Mouse (Mus musculus): ENCODE results near the gene Brd3. TPM values are rescaled to one million over a fixed set of nuclear protein-coding genes. Genes with fewer than 3 reads are reported as not detected.

The Brd3 gene
- polyA plus RNA-seq, 1 experiment from 2014 or later = 140 TPM

DNA sequence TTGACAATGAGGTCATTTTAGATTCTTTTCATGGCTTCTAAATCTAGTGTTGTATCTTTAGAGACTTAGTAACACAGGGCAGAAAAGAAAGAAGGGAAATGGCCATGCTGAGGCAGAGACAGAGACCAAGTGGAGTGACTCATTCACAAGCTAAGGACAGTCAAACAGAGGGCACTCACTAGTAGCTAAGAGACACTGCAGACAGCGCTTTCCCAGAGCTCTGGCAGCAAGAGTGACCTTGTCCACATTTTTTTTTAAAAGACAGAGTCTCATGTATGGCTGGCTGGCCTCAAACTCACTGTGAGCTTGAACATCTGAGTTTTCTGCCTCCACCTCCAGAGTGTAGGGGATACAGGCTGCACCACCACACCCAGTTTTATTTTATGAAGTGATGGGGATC is 69.6 kb downstream of the Brd3 start:
- H3K36me3 ChIP-seq (replicated peaks) = no peaks in the 10 kb centered on the region
- no peak overlapping the region for H3K27ac ChIP-seq
- WGBS = 61% methylated on average over 1 of the region's 1 CpGs
- no peak overlapping the region for H3K4me3 ChIP-seq (replicated peaks)
- ATAC-seq (ENCODE audit: low FRiP score) = no peak
- no peak overlapping the region for H3K4me2 ChIP-seq
- H3K9ac ChIP-seq = no peak overlapping the region
- peaks cover 7% of the 10 kb centered on the region for H3K4me1 ChIP-seq
- no peaks in the 10 kb centered on the region for H3K9me3 ChIP-seq
- no peaks in the 10 kb centered on the region for H3K27me3 ChIP-seq

- H3K27ac ChIP-seq = no peak overlapping the region
- 72% methylated on average over 2 of the region's 2 CpGs for WGBS
- peaks cover 4% of the 10 kb centered on the region for H3K4me1 ChIP-seq
- no peaks in the 10 kb centered on the region for H3K9me3 ChIP-seq
- no peak for ATAC-seq (ENCODE audit: low FRiP score)
- H3K4me3 ChIP-seq (replicated peaks) = no peak overlapping the region
- no peaks in the 10 kb centered on the region for H3K27me3 ChIP-seq
- no peaks in the 10 kb centered on the region for H3K36me3 ChIP-seq (replicated peaks)
- no peak overlapping the region for H3K4me2 ChIP-seq
- no peak overlapping the region for H3K9ac ChIP-seq
Observed at GRCm38 (mm10) chr2:27432599-27432998, 74.9 kb downstream of the Brd3 start.

GRCm38 (mm10) chr2:27430621-27431020 is 76.8 kb downstream of the Brd3 start:
- Histone ChIP-seq H3K4me3 (replicated peaks) (no peak overlapping the region), H3K27me3 (no peaks in the 10 kb centered on the region), H3K9me3 (no peaks in the 10 kb centered on the region), H3K4me2 (no peak overlapping the region), H3K4me1 (peaks cover 16% of the 10 kb centered on the region), H3K36me3 (replicated peaks) (no peaks in the 10 kb centered on the region), H3K9ac (no peak overlapping the region), H3K27ac (no peak overlapping the region)
- 93% methylated on average over 7 of the region's 7 CpGs for WGBS
- no peak for ATAC-seq (ENCODE audit: low FRiP score)

- H3K4me2 ChIP-seq = no peak overlapping the region
Observed at GRCm38 (mm10) chr2:27428071-27428470, 79.4 kb downstream of the Brd3 start.

GRCm38 (mm10) chr2:27426855-27427457 is 80.5 kb downstream of the Brd3 start, which contains the start of gene Vav2:
Gene Vav2, minus strand, starts transcription at chr2:27427033.
- ATAC-seq (ENCODE audit: low FRiP score) = peak; percentile 90
- peaks cover 52% of the 10 kb centered on the region for H3K4me1 ChIP-seq
- under 1% methylated on average over 58 of the region's 58 CpGs for WGBS

More at GRCm38 (mm10) chr2:27428071-27428470, 79.4 kb downstream of the Brd3 start:
- under 1% methylated on average over 4 of the region's 4 CpGs for WGBS
- no peaks in the 10 kb centered on the region for H3K9me3 ChIP-seq
- H3K4me1 ChIP-seq = peaks cover 40% of the 10 kb centered on the region
- no peak overlapping the region for H3K9ac ChIP-seq
- H3K27me3 ChIP-seq = no peaks in the 10 kb centered on the region
- ATAC-seq (ENCODE audit: low FRiP score) = no peak; the same call in 1 of the 2 replicates
- no peaks in the 10 kb centered on the region for H3K36me3 ChIP-seq (replicated peaks)
- peak overlapping the region; percentile 33; the same call in 1 of the 2 replicates for H3K27ac ChIP-seq
- H3K4me3 ChIP-seq (replicated peaks) = no peak overlapping the region

DNA sequence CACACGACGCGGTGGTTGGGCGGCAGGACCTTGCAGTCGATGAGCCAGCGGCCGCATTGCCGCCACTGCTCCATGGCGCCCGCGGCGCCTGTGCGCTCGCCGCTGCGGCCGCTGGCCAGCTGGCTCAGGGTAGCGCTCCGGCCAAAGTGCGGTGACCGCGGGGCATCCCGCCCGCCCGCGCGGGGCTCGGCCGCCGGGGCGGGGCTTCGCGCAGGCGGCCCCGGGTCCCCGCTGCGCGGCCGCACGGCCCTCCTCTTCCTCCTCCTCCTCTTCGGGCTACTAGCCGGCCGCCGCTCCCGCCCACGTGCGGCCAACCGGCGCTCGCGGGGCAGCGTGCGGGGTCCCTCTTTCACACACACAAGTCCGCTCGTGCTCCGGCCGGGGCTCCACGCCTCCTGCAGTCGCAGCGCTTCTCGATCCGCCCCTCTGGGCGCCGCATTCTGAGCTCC is 81.0 kb downstream of the Brd3 start:
- H3K27ac ChIP-seq = peak overlapping the region; percentile 83
- H3K4me3 ChIP-seq (replicated peaks) = peak overlapping the region; percentile 68
- H3K9ac ChIP-seq = peak overlapping the region; percentile 90
- H3K4me1 ChIP-seq = peaks cover 57% of the 10 kb centered on the region
- ATAC-seq (ENCODE audit: low FRiP score) = peak; percentile 52
- peak overlapping the region; percentile 99 for H3K4me2 ChIP-seq
- H3K9me3 ChIP-seq = no peaks in the 10 kb centered on the region
- WGBS = under 1% methylated on average over 40 of the region's 64 CpGs
- H3K27me3 ChIP-seq = no peaks in the 10 kb centered on the region
- no peaks in the 10 kb centered on the region for H3K36me3 ChIP-seq (replicated peaks)

More at GRCm38 (mm10) chr2:27426855-27427457, 80.5 kb downstream of the Brd3 start, which contains the start of gene Vav2:
- peak within 1 kb of the TSS; percentile 99 for H3K4me2 ChIP-seq
- no peaks in the 10 kb centered on the region for H3K36me3 ChIP-seq (replicated peaks)
- H3K9me3 ChIP-seq = no peaks in the 10 kb centered on the region
- no peaks in the 10 kb centered on the region for H3K27me3 ChIP-seq
- H3K27ac ChIP-seq = peak within 1 kb of the TSS; percentile 83
- H3K4me3 ChIP-seq (replicated peaks) = peak within 1 kb of the TSS; percentile 68
- peak within 1 kb of the TSS; percentile 90 for H3K9ac ChIP-seq

DNA sequence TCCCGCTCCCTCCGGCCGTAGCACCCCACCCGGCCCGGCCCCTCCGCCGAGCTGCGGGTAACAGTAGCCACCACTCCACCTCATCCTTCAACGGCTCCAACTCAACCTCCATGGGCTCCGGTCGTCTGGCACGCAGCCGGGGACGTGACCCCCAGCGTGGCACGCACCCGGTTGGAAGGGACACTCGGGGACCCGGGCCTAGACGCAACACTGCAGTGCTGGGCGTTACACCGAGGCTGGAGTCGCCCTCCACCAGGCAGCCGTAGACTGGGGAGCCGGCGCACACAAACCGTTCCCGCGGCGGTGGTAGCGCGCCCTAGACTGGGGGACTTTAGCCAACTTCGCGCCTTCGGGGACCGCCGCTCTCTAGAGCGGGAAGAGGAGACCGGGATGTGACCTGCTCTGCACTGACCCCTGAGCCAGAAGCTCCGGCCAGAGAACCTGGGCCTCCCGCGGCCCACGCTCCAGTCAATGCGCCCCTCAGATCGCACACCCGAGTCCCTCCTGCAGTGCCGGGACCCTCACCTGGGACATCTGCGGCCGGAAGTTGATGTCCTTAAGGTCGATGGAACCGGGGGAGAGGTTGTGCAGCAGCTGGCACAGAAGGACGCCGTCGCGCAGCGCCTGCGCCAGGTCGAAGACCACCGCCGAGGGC is 81.6 kb downstream of the Brd3 start:
- Histone ChIP-seq H3K4me2 (peak overlapping the region; percentile 99), H3K9ac (peak overlapping the region; percentile 90), H3K27ac (peak overlapping the region; percentile 83), H3K4me3 (replicated peaks) (peak overlapping the region; percentile 68), H3K9me3 (no peaks in the 10 kb centered on the region), H3K27me3 (no peaks in the 10 kb centered on the region), H3K4me1 (peaks cover 62% of the 10 kb centered on the region), H3K36me3 (replicated peaks) (no peaks in the 10 kb centered on the region)
- under 1% methylated on average over 59 of the region's 60 CpGs for WGBS
- peak; percentile 12; the same call in 1 of the 2 replicates for ATAC-seq (ENCODE audit: low FRiP score)

DNA sequence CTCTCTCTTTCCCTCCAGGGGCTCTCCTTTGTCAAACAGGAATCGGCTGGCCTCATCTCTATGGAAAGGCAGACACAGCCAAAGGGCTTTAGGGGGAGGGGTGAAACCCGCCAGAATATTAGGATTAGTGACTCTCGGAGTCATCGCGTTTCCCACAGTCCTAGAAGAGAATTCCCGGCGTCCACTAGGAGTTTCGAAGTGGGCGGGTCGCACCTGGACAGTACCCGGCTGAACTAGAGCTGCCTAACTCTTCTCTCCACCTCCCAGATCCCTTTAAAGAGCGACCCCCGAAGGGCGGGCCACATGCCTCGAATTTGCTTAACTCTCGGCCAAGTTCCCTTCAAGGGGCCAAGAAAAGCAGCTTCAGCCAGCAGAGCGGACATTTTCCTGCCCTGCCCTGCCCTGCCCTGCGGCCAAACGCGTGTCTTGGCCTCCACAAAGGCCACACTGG is 82.3 kb downstream of the Brd3 start:
- H3K36me3 ChIP-seq (replicated peaks) = no peaks in the 10 kb centered on the region
- H3K27me3 ChIP-seq = no peaks in the 10 kb centered on the region
- peak overlapping the region; percentile 68 for H3K4me3 ChIP-seq (replicated peaks)
- H3K9ac ChIP-seq = peak overlapping the region; percentile 90
- peak overlapping the region; percentile 99 for H3K4me2 ChIP-seq
- peak overlapping the region; percentile 83 for H3K27ac ChIP-seq
- peaks cover 62% of the 10 kb centered on the region for H3K4me1 ChIP-seq
- ATAC-seq (ENCODE audit: low FRiP score) = no peak
- WGBS = under 1% methylated on average over 20 of the region's 20 CpGs
- no peaks in the 10 kb centered on the region for H3K9me3 ChIP-seq

DNA sequence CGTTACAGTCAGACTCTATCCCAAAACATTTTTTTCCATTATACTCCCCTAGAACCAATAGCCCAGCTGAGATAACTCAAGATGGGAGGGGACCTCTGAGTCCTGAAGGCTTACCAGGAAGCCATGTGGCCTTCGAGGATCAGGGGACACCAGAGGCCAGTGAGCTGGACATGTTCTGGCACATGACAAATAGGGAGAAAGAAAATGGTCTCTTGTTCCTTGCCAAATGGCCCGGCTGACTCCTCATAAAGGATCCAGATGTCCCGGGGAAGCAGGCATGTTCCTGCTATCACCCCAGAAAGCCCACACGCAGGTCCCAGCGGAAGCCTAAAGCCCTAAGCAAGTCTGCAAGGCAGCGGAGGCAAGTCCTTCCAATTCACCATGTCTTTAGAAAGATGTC is 83.9 kb downstream of the Brd3 start:
- Histone ChIP-seq H3K4me3 (replicated peaks) (peak overlapping the region; percentile 68; the same call in 1 of the 2 replicates), H3K4me1 (peaks cover 77% of the 10 kb centered on the region), H3K4me2 (peak overlapping the region; percentile 99), H3K9me3 (no peaks in the 10 kb centered on the region), H3K27ac (no peak overlapping the region), H3K36me3 (replicated peaks) (no peaks in the 10 kb centered on the region), H3K9ac (no peak overlapping the region), H3K27me3 (no peaks in the 10 kb centered on the region)
- no peak for ATAC-seq (ENCODE audit: low FRiP score)
- 85% methylated on average over 7 of the region's 7 CpGs for WGBS

- H3K9me3 ChIP-seq = no peaks in the 10 kb centered on the region
- 70% methylated on average over 20 of the region's 20 CpGs for WGBS
- no peak for ATAC-seq (ENCODE audit: low FRiP score)
- no peaks in the 10 kb centered on the region for H3K36me3 ChIP-seq (replicated peaks)
- H3K4me2 ChIP-seq = no peak overlapping the region
- H3K27me3 ChIP-seq = no peaks in the 10 kb centered on the region
- H3K4me1 ChIP-seq = peaks cover 86% of the 10 kb centered on the region
- H3K4me3 ChIP-seq (replicated peaks) = no peak overlapping the region
- peak overlapping the region; percentile 50; the same call in 1 of the 2 replicates for H3K27ac ChIP-seq
- no peak overlapping the region for H3K9ac ChIP-seq
Observed at GRCm38 (mm10) chr2:27421293-27422068, 86.0 kb downstream of the Brd3 start.

GRCm38 (mm10) chr2:27418577-27419070 is 88.8 kb downstream of the Brd3 start:
- H3K9ac ChIP-seq = no peak overlapping the region
- WGBS = 68% methylated on average over 6 of the region's 6 CpGs
- no peak for ATAC-seq (ENCODE audit: low FRiP score)
- no peak overlapping the region for H3K4me2 ChIP-seq
- no peaks in the 10 kb centered on the region for H3K27me3 ChIP-seq
- H3K36me3 ChIP-seq (replicated peaks) = no peaks in the 10 kb centered on the region
- H3K27ac ChIP-seq = no peak overlapping the region; the same call in 1 of the 2 replicates
- no peak overlapping the region for H3K4me3 ChIP-seq (replicated peaks)
- peaks cover 91% of the 10 kb centered on the region for H3K4me1 ChIP-seq
- no peaks in the 10 kb centered on the region for H3K9me3 ChIP-seq

DNA sequence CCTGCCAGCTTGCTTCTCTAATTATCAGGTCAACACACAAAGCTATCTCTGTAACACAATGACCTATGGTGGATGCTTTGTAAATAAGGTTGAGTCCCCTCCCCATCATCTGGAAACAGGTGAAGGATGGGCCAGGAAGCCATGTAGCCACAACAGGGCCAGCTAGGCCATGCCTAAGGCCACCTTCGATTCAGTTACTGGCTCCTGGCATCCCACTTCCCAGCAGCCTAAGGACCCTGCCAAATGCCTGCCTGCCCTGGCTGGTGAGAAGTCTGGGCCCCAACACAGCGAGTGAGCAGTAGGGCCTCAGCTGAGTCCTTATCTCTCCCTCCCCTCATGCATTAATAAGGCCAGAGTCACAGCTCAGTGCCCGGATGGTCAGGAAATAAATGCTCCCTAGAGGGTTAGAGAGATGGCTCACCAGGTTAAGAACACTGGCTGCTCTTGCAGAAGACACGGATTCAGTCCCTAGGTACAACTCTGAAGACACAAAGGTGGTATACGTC is 89.8 kb downstream of the Brd3 start:
- peaks cover 90% of the 10 kb centered on the region for H3K4me1 ChIP-seq
- no peaks in the 10 kb centered on the region for H3K27me3 ChIP-seq
- no peaks in the 10 kb centered on the region for H3K36me3 ChIP-seq (replicated peaks)
- H3K9me3 ChIP-seq = no peaks in the 10 kb centered on the region
- H3K4me2 ChIP-seq = no peak overlapping the region
- ATAC-seq (ENCODE audit: low FRiP score) = no peak
- WGBS = 78% methylated on average over 5 of the region's 5 CpGs
- H3K27ac ChIP-seq = 0 out of 2 replicates have a peak overlapping the region, but pooled peaks have one; percentile 13
- no peak overlapping the region for H3K9ac ChIP-seq
- H3K4me3 ChIP-seq (replicated peaks) = no peak overlapping the region

Data from forebrain, embryonic 12.5 days (tissue).